Mouse (Mus musculus): Measurements from ENCODE around the gene Sema6c. TPM values are rescaled to one million over a fixed set of nuclear protein-coding genes. Genes with fewer than 3 reads are reported as not detected.

The Sema6c gene
- polyA plus RNA-seq, 1 experiment from 2014 or later, result 45.1 TPM

- WGBS, result 89% methylated on average over 2 of the region's 2 CpGs
- Histone ChIP-seq H3K36me3 (peaks cover 64% of the 10 kb centered on the region), H3K4me3 (no peak overlapping the region), H3K27me3 (no peaks in the 10 kb centered on the region), H3K27ac (replicated peaks) (no peak overlapping the region), H3K9ac (replicated peaks) (no peak overlapping the region), H3K9me3 (no peaks in the 10 kb centered on the region), H3K4me1 (peaks cover 25% of the 10 kb centered on the region), H3K4me2 (replicated peaks) (no peak overlapping the region)
- no peak for ATAC-seq (ENCODE audit: low FRiP score, low read depth)
These were observed 62.8 kb downstream of the Sema6c start for GRCm38 (mm10) chr3:95223041-95223440.

Small RNAs within 50 kb of the gene (microRNA-seq; reads per million reads assigned to microRNA genes)
- not detected for gene Mir8099-1

Other genes starting within 250 kb of the Sema6c start
- gene Selenbp1, start 227.4 kb upstream of the Sema6c start, polyA plus RNA-seq (2016; fragmentation: Nextera tagmentation; extraction: Ambion mirVana), result 4.4 and 4.6 TPM in 2 replicates
- 6.6 and 8.4 TPM in 2 replicates for gene Rfx5, start 206.4 kb upstream of the Sema6c start, polyA plus RNA-seq (2016; fragmentation: Nextera tagmentation; extraction: Ambion mirVana)
- gene Pi4kb, start 185.7 kb upstream of the Sema6c start, polyA plus RNA-seq (2016; fragmentation: Nextera tagmentation; extraction: Ambion mirVana), result 23.0 and 25.7 TPM in 2 replicates
- 40.2 and 41.3 TPM in 2 replicates for gene Zfp687, start 145.0 kb upstream of the Sema6c start, polyA plus RNA-seq (2016; fragmentation: Nextera tagmentation; extraction: Ambion mirVana)
- gene Psmd4, start 117.8 kb upstream of the Sema6c start, polyA plus RNA-seq (2016; fragmentation: Nextera tagmentation; extraction: Ambion mirVana), result 277 and 293 TPM in 2 replicates
- gene Pip5k1a, start 53.5 kb upstream of the Sema6c start, polyA plus RNA-seq (2016; fragmentation: Nextera tagmentation; extraction: Ambion mirVana), result 18.3 and 20.5 TPM in 2 replicates
- 250 and 251 TPM in 2 replicates for gene Vps72, start 49.4 kb upstream of the Sema6c start, polyA plus RNA-seq (2016; fragmentation: Nextera tagmentation; extraction: Ambion mirVana)
- gene Tmod4, start 36.0 kb upstream of the Sema6c start, polyA plus RNA-seq (2016; fragmentation: Nextera tagmentation; extraction: Ambion mirVana), result 0.84 and 0.89 TPM in 2 replicates
- 86.7 and 94.8 TPM in 2 replicates for gene Scnm1, start 26.4 kb upstream of the Sema6c start, polyA plus RNA-seq (2016; fragmentation: Nextera tagmentation; extraction: Ambion mirVana)
- gene Lysmd1, start 26.4 kb upstream of the Sema6c start, polyA plus RNA-seq (2016; fragmentation: Nextera tagmentation; extraction: Ambion mirVana), result 22.5 and 24.4 TPM in 2 replicates
- 2.5 and 3.3 TPM in 2 replicates for gene Tnfaip8l2, start 18.1 kb upstream of the Sema6c start, polyA plus RNA-seq (2016; fragmentation: Nextera tagmentation; extraction: Ambion mirVana)
- gene Gabpb2, start 57.5 kb downstream of the Sema6c start, polyA plus RNA-seq (2016; fragmentation: Nextera tagmentation; extraction: Ambion mirVana), result 11.0 and 11.6 TPM in 2 replicates
- gene Cdc42se1, start 68.3 kb downstream of the Sema6c start, polyA plus RNA-seq (2016; fragmentation: Nextera tagmentation; extraction: Ambion mirVana), result 91.0 and 93.9 TPM in 2 replicates
- 101 and 106 TPM in 2 replicates for gene Mllt11, start 71.7 kb downstream of the Sema6c start, polyA plus RNA-seq (2016; fragmentation: Nextera tagmentation; extraction: Ambion mirVana)
- 0.26 TPM in 1 of 2 replicates, not detected in the other for gene Gm128, start 81.1 kb downstream of the Sema6c start, polyA plus RNA-seq (2016; fragmentation: Nextera tagmentation; extraction: Ambion mirVana)
- 0.33 and 0.38 TPM in 2 replicates for gene Bnipl, start 90.7 kb downstream of the Sema6c start, polyA plus RNA-seq (2016; fragmentation: Nextera tagmentation; extraction: Ambion mirVana)
- 46.6 and 47.6 TPM in 2 replicates for gene Mindy1, start 120.9 kb downstream of the Sema6c start, polyA plus RNA-seq (2016; fragmentation: Nextera tagmentation; extraction: Ambion mirVana)
- 33.1 and 35.7 TPM in 2 replicates for gene Prune1, start 121.6 kb downstream of the Sema6c start, polyA plus RNA-seq (2016; fragmentation: Nextera tagmentation; extraction: Ambion mirVana)
- 1.0 and 1.1 TPM in 2 replicates for gene Anxa9, start 146.7 kb downstream of the Sema6c start, polyA plus RNA-seq (2016; fragmentation: Nextera tagmentation; extraction: Ambion mirVana)
- 101 and 109 TPM in 2 replicates for gene Cers2, start 154.3 kb downstream of the Sema6c start, polyA plus RNA-seq (2016; fragmentation: Nextera tagmentation; extraction: Ambion mirVana)
- gene Setdb1, start 196.7 kb downstream of the Sema6c start, polyA plus RNA-seq (2016; fragmentation: Nextera tagmentation; extraction: Ambion mirVana), result 60.2 and 62.3 TPM in 2 replicates
- not detected in 2 replicates for gene 4930558C23Rik, start 242.4 kb downstream of the Sema6c start, polyA plus RNA-seq (2016; fragmentation: Nextera tagmentation; extraction: Ambion mirVana)

Measured in midbrain, embryonic 12.5 days (tissue).